Mouse (Mus musculus) adrenal gland, postnatal 14 days (tissue): ENCODE data around the gene 2310007B03Rik. TPM values are rescaled to one million over a fixed set of nuclear protein-coding genes. Genes with fewer than 3 reads are reported as not detected.

Source experiments
- DNase-seq: peaks from one replicate; pipeline ENCODE4 v3.0.0; 2021; ENCODE audit warnings: mixed read lengths
- total RNA-seq: library from RNA; stranded (reverse); gene quantifications from 2 replicates; pipeline ENCODE4 v1.2.3, GENCODE M21; 2021

The 2310007B03Rik gene
- total RNA-seq, 1 experiment from 2014 or later: not detected

DNA sequence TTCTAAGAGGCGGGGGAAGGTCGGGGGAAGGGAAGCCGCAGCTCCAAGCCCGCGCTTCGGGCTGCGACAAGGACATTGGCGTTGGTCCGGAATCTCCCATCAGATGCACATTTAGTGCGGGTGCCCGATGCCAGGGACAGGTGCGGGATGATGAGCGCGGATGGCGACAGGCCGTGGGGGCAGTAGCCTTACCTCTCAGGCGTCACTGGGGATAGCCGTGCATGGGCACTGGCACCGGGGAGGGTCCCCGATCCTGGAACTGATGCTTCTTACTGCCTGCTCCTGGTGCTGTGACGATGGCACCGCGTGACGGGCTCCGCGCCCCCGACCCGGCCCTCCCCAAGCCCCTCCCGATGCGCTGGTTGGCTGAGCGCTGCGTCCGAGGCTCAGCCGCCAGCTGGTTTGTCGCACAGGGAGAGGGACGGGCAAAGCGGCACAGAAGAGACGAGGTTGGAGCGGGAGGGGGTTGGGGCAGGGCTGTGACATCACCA, 59.1 kb downstream of the 2310007B03Rik start, which contains the start of gene Kif1a:
Gene Kif1a, minus strand, starts transcription at position 381 of the 491 bp plus-strand sequence.
- peak; percentile 74 for DNase-seq

Other genes starting within 250 kb of the 2310007B03Rik start
- gene Capn10, start 226.6 kb downstream of the 2310007B03Rik start, total RNA-seq: 16.2 and 18.7 TPM in 2 replicates
- gene Gpr35, start 210.1 kb downstream of the 2310007B03Rik start, total RNA-seq: 1.9 and 3.5 TPM in 2 replicates
- gene Aqp12, start 154.6 kb downstream of the 2310007B03Rik start, total RNA-seq: not detected in 2 replicates
- gene Kif1a, start 59.0 kb downstream of the 2310007B03Rik start, total RNA-seq: 18.5 and 25.5 TPM in 2 replicates
- gene Agxt, start 25.7 kb downstream of the 2310007B03Rik start, total RNA-seq: 2.3 and 40.2 TPM in 2 replicates
- 0.07 and 0.08 TPM in 2 replicates for gene Crocc2, start 7.8 kb upstream of the 2310007B03Rik start, total RNA-seq
- 22.5 and 23.2 TPM in 2 replicates for gene Sned1, start 74.9 kb upstream of the 2310007B03Rik start, total RNA-seq
- 29.1 and 32.4 TPM in 2 replicates for gene Mterf4, start 145.0 kb upstream of the 2310007B03Rik start, total RNA-seq
- gene Ppp1r7, start 181.9 kb upstream of the 2310007B03Rik start, total RNA-seq: 22.1 and 27.2 TPM in 2 replicates
- 4.0 and 5.3 TPM in 2 replicates for gene Pask, start 182.5 kb upstream of the 2310007B03Rik start, total RNA-seq
- not detected in 2 replicates for gene Ano7, start 213.0 kb upstream of the 2310007B03Rik start, total RNA-seq